Mouse (Mus musculus) midbrain, embryonic 11.5 days (tissue): ENCODE measurements around the gene Dnajc4. TPM values are rescaled to one million over a fixed set of nuclear protein-coding genes. Genes with fewer than 3 reads are reported as not detected.

Experiments
- ATAC-seq: fragments of 200-750 bp; cut with Nextera tagmentation; 2 replicates; pipeline ENCODE4 v1.8.0; 2017; ENCODE audit warnings: moderate TSS enrichment, moderate library complexity; ENCODE audit not compliant: low FRiP score
- DNase-seq: peaks from one replicate; pipeline ENCODE4 v3.0.0; 2015; ENCODE audit warnings: low spot score; ENCODE audit errors: missing footprints
- H3K27ac ChIP-seq: fragments of 300-500 bp; sonication (generic); 2 replicates; pipeline ENCODE4 v1.5.1; 2014; ENCODE audit warnings: low read depth, low read length
- H3K27me3 ChIP-seq: fragments of 300-500 bp; sonication (generic); 2 replicates; pipeline ENCODE4 v1.6.1; 2014; ENCODE audit warnings: mild to moderate bottlenecking, low read length, moderate library complexity, mixed read lengths; ENCODE audit not compliant: control insufficient read depth, insufficient read depth
- H3K36me3 ChIP-seq: fragments of 300-500 bp; sonication (generic); 2 replicates; pipeline ENCODE4 v1.6.1; 2014; ENCODE audit warnings: mild to moderate bottlenecking, low read length, moderate library complexity, mixed read lengths; ENCODE audit not compliant: control insufficient read depth, insufficient read depth
- H3K4me1 ChIP-seq: fragments of 300-500 bp; sonication (generic); 2 replicates; pipeline ENCODE4 v1.6.1; 2014; ENCODE audit warnings: low read length; ENCODE audit not compliant: control insufficient read depth, insufficient read depth
- H3K4me2 ChIP-seq: fragments of 300-500 bp; sonication (generic); 2 replicates; pipeline ENCODE4 v1.6.1; 2014; ENCODE audit warnings: mild to moderate bottlenecking, moderate library complexity
- H3K4me3 ChIP-seq: fragments of 300-500 bp; sonication (generic); 2 replicates; pipeline ENCODE4 v1.5.1; 2014; ENCODE audit warnings: low read depth, low read length
- H3K9ac ChIP-seq: fragments of 300-500 bp; sonication (generic); 2 replicates; pipeline ENCODE4 v1.6.1; 2014; ENCODE audit warnings: low read length
- H3K9me3 ChIP-seq: fragments of 300-500 bp; sonication (generic); 2 replicates; pipeline ENCODE4 v1.6.1; 2016; ENCODE audit warnings: low read length; ENCODE audit not compliant: control insufficient read depth
- WGBS: fragments of 180-500 bp; shearing (Covaris S2); extraction: QIAGEN DNeasy Blood & Tissue Kit; methylation state at CpG from one replicate; pipeline ENCODE4 v1.1.7; 2014; 5-methylcytosine and 5-hydroxymethylcytosine counted together
- polyA plus RNA-seq: library from polyadenylated mRNA; unstranded; fragments of >200 nt; fragmentation: Nextera tagmentation; extraction: Ambion mirVana; gene quantifications from 2 replicates; pipeline ENCODE4 v1.2.1, GENCODE M21; 2014

Gene Dnajc4
- polyA plus RNA-seq, 1 experiment from 2014 or later, result 17.9 TPM

DNA sequence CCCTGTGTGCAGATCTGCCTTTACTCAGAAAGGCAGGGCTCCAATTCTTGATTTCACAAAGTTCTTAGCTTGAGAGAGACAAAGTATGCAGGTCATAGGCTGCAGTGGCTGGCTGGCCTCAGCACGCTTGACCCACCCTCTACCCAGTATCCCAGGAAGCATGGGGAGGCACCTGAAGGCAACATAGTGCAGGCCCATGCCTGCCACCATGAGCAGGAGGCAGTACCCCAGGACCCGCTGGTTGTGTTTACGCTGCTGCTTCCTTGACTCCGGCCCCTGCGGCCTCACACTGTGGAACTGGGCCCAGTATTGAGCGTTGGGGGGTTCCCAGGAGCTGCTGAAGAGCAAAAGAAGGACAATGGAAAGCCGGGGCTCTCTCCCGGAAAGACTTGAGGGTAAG lies 3.1 kb downstream of the Dnajc4 start:
- Histone ChIP-seq H3K4me2 (no peak overlapping the region), H3K9ac (no peak overlapping the region), H3K9me3 (no peaks in the 10 kb centered on the region), H3K27ac (no peak overlapping the region), H3K4me1 (peaks cover 23% of the 10 kb centered on the region), H3K27me3 (no peaks in the 10 kb centered on the region), H3K4me3 (no peak overlapping the region), H3K36me3 (no peaks in the 10 kb centered on the region; the same call in 1 of the 2 replicates)
- ATAC-seq, result no peak
- 87% methylated on average over 8 of the region's 8 CpGs for WGBS
- DNase-seq, result no peak

GRCm38 (mm10) chr19:6987904-6988285 lies 4.5 kb downstream of the Dnajc4 start:
- H3K27me3 ChIP-seq, result no peaks in the 10 kb centered on the region
- 5% methylated on average over 8 of the region's 8 CpGs for WGBS
- no peaks in the 10 kb centered on the region for H3K9me3 ChIP-seq
- peak overlapping the region; percentile 72 for H3K9ac ChIP-seq
- ATAC-seq (peak; percentile 25; the same call in 1 of the 2 replicates), DNase-seq (no peak)
- peak overlapping the region; percentile 77 for H3K4me2 ChIP-seq
- peaks cover 19% of the 10 kb centered on the region for H3K4me1 ChIP-seq
- H3K4me3 ChIP-seq, result peak overlapping the region; percentile 55
- H3K27ac ChIP-seq, result peak overlapping the region; percentile 26; the same call in 1 of the 2 replicates
- no peaks in the 10 kb centered on the region; the same call in 1 of the 2 replicates for H3K36me3 ChIP-seq

GRCm38 (mm10) chr19:6987061-6987903 lies 5.1 kb downstream of the Dnajc4 start, which contains the start of gene Vegfb:
Gene Vegfb (minus strand): TSS chr19:6987651.
- WGBS, result under 1% methylated on average over 68 of the region's 85 CpGs

GRCm38 (mm10) chr19:6985951-6986708 lies 6.2 kb downstream of the Dnajc4 start:
- H3K27me3 ChIP-seq, result no peaks in the 10 kb centered on the region
- no peaks in the 10 kb centered on the region for H3K9me3 ChIP-seq
- peak overlapping the region; percentile 72 for H3K9ac ChIP-seq
- H3K4me1 ChIP-seq, result peaks cover 16% of the 10 kb centered on the region
- DNase-seq (no peak), ATAC-seq (no peak)
- 76% methylated on average over 10 of the region's 10 CpGs for WGBS
- H3K4me2 ChIP-seq, result peak overlapping the region; percentile 77
- peaks cover 2% of the 10 kb centered on the region; the same call in 1 of the 2 replicates for H3K36me3 ChIP-seq
- peak overlapping the region; percentile 55 for H3K4me3 ChIP-seq
- no peak overlapping the region for H3K27ac ChIP-seq

More at GRCm38 (mm10) chr19:6987061-6987903, 5.1 kb downstream of the Dnajc4 start, which contains the start of gene Vegfb:
- H3K4me3 ChIP-seq, result peak within 1 kb of the TSS; percentile 55
- H3K4me2 ChIP-seq, result peak within 1 kb of the TSS; percentile 77
- peak; percentile 94 for DNase-seq
- no peaks in the 10 kb centered on the region for H3K9me3 ChIP-seq
- peaks cover 18% of the 10 kb centered on the region for H3K4me1 ChIP-seq
- peak within 1 kb of the TSS; percentile 26; the same call in 1 of the 2 replicates for H3K27ac ChIP-seq
- no peaks in the 10 kb centered on the region for H3K27me3 ChIP-seq
- H3K36me3 ChIP-seq, result peaks cover 2% of the 10 kb centered on the region; the same call in 1 of the 2 replicates
- ATAC-seq, result peak; percentile 61
- H3K9ac ChIP-seq, result peak within 1 kb of the TSS; percentile 72

DNA sequence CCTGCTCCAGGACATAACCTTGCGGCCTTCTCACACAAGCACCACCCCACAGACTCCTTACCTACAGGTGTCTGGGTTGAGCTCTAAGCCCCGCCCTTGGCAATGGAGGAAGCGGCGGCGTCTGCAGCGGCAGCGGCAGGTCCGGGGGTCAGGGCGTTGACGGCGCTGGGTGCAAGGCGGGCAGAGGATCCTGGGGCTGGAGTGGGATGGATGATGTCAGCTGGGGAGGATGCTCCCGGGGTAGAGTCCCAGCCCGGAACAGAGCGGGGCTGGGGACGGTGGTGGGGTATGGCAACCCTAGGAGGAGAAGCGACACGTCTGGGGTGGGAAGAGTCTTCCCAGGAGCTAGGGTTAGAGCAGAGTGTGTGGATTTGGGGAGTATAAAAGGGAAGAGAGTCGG lies 7.1 kb downstream of the Dnajc4 start:
- ATAC-seq (no peak), DNase-seq (no peak)
- Histone ChIP-seq H3K27me3 (no peaks in the 10 kb centered on the region), H3K4me3 (no peak overlapping the region), H3K4me2 (no peak overlapping the region), H3K9ac (no peak overlapping the region), H3K36me3 (peaks cover 2% of the 10 kb centered on the region; the same call in 1 of the 2 replicates), H3K27ac (no peak overlapping the region), H3K9me3 (no peaks in the 10 kb centered on the region), H3K4me1 (peaks cover 20% of the 10 kb centered on the region)
- WGBS, result 86% methylated on average over 19 of the region's 19 CpGs

GRCm38 (mm10) chr19:6983621-6984020 lies 8.8 kb downstream of the Dnajc4 start:
- Histone ChIP-seq H3K36me3 (peaks cover 2% of the 10 kb centered on the region; the same call in 1 of the 2 replicates), H3K27me3 (no peaks in the 10 kb centered on the region), H3K4me1 (peaks cover 27% of the 10 kb centered on the region), H3K9me3 (no peaks in the 10 kb centered on the region), H3K4me3 (no peak overlapping the region), H3K27ac (no peak overlapping the region), H3K4me2 (no peak overlapping the region), H3K9ac (no peak overlapping the region)
- DNase-seq (no peak), ATAC-seq (no peak)
- WGBS, result 73% methylated on average over 5 of the region's 5 CpGs

DNA sequence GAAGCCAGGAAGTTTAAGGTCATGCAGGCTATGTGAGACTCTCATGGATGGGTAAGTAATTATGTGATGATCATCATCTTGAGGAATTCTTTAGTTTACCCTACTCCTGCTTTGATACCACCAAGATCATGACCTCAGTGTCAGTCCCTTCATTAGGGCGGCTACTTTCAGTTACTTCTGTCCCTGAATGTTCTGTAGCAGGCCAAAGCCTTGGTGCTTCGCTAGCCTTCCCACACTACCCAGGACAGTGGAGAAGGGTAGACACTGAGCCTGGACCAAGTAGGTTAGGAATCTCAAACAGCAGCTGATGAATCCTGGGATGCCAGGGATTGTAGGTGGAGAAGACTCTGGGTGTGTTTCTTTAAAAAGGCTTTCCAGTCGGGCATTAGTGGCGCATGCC lies 10.9 kb downstream of the Dnajc4 start:
- no peak overlapping the region for H3K4me3 ChIP-seq
- H3K27ac ChIP-seq, result no peak overlapping the region
- ATAC-seq, result no peak
- H3K9ac ChIP-seq, result no peak overlapping the region
- peaks cover 35% of the 10 kb centered on the region for H3K4me1 ChIP-seq
- 90% methylated on average over 4 of the region's 4 CpGs for WGBS
- H3K9me3 ChIP-seq, result no peaks in the 10 kb centered on the region
- no peak for DNase-seq
- H3K36me3 ChIP-seq, result peaks cover 14% of the 10 kb centered on the region
- H3K4me2 ChIP-seq, result no peak overlapping the region
- H3K27me3 ChIP-seq, result no peaks in the 10 kb centered on the region

DNA sequence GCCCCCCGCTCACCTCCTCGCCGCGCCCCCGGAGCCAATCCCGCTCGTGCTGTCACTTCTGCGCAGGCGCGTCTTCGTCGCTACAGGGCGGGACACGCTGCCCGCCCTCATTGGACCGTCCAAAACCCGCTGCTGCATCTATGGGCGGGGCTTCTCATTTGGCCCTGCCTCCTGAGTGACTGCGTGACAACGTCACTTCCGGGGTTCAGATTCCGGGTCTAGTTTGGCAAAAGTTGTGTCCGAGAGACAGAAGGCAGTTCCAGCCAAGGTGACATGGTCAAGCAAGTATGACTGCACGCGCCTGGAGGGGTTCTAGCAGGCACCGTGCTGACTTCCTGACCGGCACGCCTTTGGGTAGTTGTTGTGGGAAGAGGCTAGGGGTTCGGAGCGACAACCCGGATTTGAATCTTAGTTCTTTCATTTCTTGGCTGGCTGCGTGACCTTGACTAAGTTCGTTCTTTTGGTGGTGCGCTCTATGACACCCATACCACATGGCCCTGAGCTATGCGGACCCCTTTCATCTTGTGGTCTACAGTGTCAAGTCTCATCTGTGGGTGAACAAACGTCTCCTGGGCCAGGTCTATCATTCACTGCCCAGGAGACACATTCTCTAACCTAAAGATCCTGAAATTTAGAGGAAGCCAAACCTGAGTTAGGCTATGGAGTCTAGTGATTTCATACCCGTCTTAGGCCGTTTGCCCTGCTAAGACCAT lies 11.8 kb downstream of the Dnajc4 start, which contains the start of gene Fkbp2:
TSS of gene Fkbp2 (minus strand) at position 121 of the 713 bp plus-strand sequence.
- H3K4me3 ChIP-seq, result peak within 1 kb of the TSS; percentile 57
- peaks cover 14% of the 10 kb centered on the region for H3K36me3 ChIP-seq
- WGBS, result 2% methylated on average over 38 of the region's 38 CpGs

More for the DNA sequence above, 11.8 kb downstream of the Dnajc4 start, which contains the start of gene Fkbp2:
- H3K9ac ChIP-seq, result peak within 1 kb of the TSS; percentile 76
- peak; percentile 99 for DNase-seq
- H3K27ac ChIP-seq, result peak within 1 kb of the TSS; percentile 85
- H3K4me2 ChIP-seq, result peak within 1 kb of the TSS; percentile 71
- H3K27me3 ChIP-seq, result no peaks in the 10 kb centered on the region
- ATAC-seq, result peak; percentile 87
- no peaks in the 10 kb centered on the region for H3K9me3 ChIP-seq
- H3K4me1 ChIP-seq, result peaks cover 38% of the 10 kb centered on the region
